Mouse (Mus musculus): ENCODE measurements around the gene Lbx1. TPM values are rescaled to one million over a fixed set of nuclear protein-coding genes. Genes with fewer than 3 reads are reported as not detected.

The Lbx1 gene
- polyA plus RNA-seq (2014; fragmentation: Nextera tagmentation; extraction: Ambion mirVana) = not detected in 2 replicates

- H3K9ac ChIP-seq (ENCODE audit: low read length) = peak within 1 kb of the TSS; percentile 27; the same call in 1 of the 2 replicates
- H3K27ac ChIP-seq (replicated peaks in 1 of 2; ENCODE audit: control insufficient read depth in 1 of 2, insufficient read depth in 1 of 2, low read depth in 2 of 2, low read length in 2 of 2) = no peak within 1 kb of the TSS
- peaks cover 95% of the 10 kb centered on the region for H3K27me3 ChIP-seq (ENCODE audit: control insufficient read depth, insufficient read depth, low read length)
- no peaks in the 10 kb centered on the region for H3K9me3 ChIP-seq (ENCODE audit: control insufficient read depth, low read length)
- peak within 1 kb of the TSS; percentile 69 for H3K4me2 ChIP-seq (ENCODE audit: low read length)
- peak within 1 kb of the TSS; percentile 31 to 43 for H3K4me3 ChIP-seq (ENCODE audit: control insufficient read depth in 1 of 2, insufficient read depth in 1 of 2, low read depth in 1 of 2, low read length in 2 of 2)
- no peaks in the 10 kb centered on the region for H3K36me3 ChIP-seq (ENCODE audit: control insufficient read depth, insufficient read depth, low read length)
- no peak for ATAC-seq (ENCODE audit: insufficient number of reproducible peaks, insufficient read depth, low FRiP score, low read depth)
- peaks cover 0 to 37% of the 10 kb centered on the region in 2 experiments; a peak in 3 of 4 replicates for H3K4me1 ChIP-seq (ENCODE audit: control insufficient read depth in 2 of 2, insufficient read depth in 2 of 2, low read length in 2 of 2)
- WGBS = 1% methylated on average over 30 of the region's 30 CpGs
Observed at GRCm38 (mm10) chr19:45235766-45236362, at the start of gene Lbx1. Lbx1 (minus strand) TSS chr19:45235812.

- H3K4me3 ChIP-seq (ENCODE audit: control insufficient read depth in 1 of 2, insufficient read depth in 1 of 2, low read depth in 1 of 2, low read length in 2 of 2) = peak overlapping the region; percentile 11 to 29; a peak in 3 of 4 replicates
- H3K4me1 ChIP-seq (ENCODE audit: control insufficient read depth in 2 of 2, insufficient read depth in 2 of 2, low read length in 2 of 2) = peaks cover 5 to 6% of the 10 kb centered on the region in 2 experiments; a peak in 2 of 4 replicates
- ATAC-seq (ENCODE audit: insufficient number of reproducible peaks, insufficient read depth, low FRiP score, low read depth) = no peak
- WGBS = 5% methylated on average over 10 of the region's 10 CpGs
- H3K27ac ChIP-seq (replicated peaks in 1 of 2; ENCODE audit: control insufficient read depth in 1 of 2, insufficient read depth in 1 of 2, low read depth in 2 of 2, low read length in 2 of 2) = no peak overlapping the region
- H3K4me2 ChIP-seq (ENCODE audit: low read length) = peak overlapping the region; percentile 53
- H3K27me3 ChIP-seq (ENCODE audit: control insufficient read depth, insufficient read depth, low read length) = peaks cover 6% of the 10 kb centered on the region; the same call in 1 of the 2 replicates
- H3K9me3 ChIP-seq (ENCODE audit: control insufficient read depth, low read length) = no peaks in the 10 kb centered on the region
- H3K9ac ChIP-seq (ENCODE audit: low read length) = 0 out of 2 replicates have a peak overlapping the region, but pooled peaks have one; percentile 27
- H3K36me3 ChIP-seq (ENCODE audit: control insufficient read depth, insufficient read depth, low read length) = no peaks in the 10 kb centered on the region
Observed at GRCm38 (mm10) chr19:45283302-45283701, 47.7 kb upstream of the Lbx1 start.

- no peak overlapping the region for H3K27ac ChIP-seq (replicated peaks in 1 of 2; ENCODE audit: control insufficient read depth in 1 of 2, insufficient read depth in 1 of 2, low read depth in 2 of 2, low read length in 2 of 2)
- 60% methylated on average over 4 of the region's 4 CpGs for WGBS
Observed at GRCm38 (mm10) chr19:45276196-45276595, 40.6 kb upstream of the Lbx1 start.

GRCm38 (mm10) chr19:45271986-45272385 lies 36.4 kb upstream of the Lbx1 start:
- Histone ChIP-seq H3K4me1 (ENCODE audit: control insufficient read depth in 2 of 2, insufficient read depth in 2 of 2, low read length in 2 of 2) (peaks cover 0 to 3% of the 10 kb centered on the region in 2 experiments; a peak in 2 of 4 replicates), H3K9ac (ENCODE audit: low read length) (no peak overlapping the region), H3K27me3 (ENCODE audit: control insufficient read depth, insufficient read depth, low read length) (peaks cover 4% of the 10 kb centered on the region; the same call in 1 of the 2 replicates), H3K4me2 (ENCODE audit: low read length) (no peak overlapping the region), H3K9me3 (ENCODE audit: control insufficient read depth, low read length) (no peaks in the 10 kb centered on the region), H3K4me3 (ENCODE audit: control insufficient read depth in 1 of 2, insufficient read depth in 1 of 2, low read depth in 1 of 2, low read length in 2 of 2) (no peak overlapping the region), H3K36me3 (ENCODE audit: control insufficient read depth, insufficient read depth, low read length) (no peaks in the 10 kb centered on the region), H3K27ac (replicated peaks in 1 of 2; ENCODE audit: control insufficient read depth in 1 of 2, insufficient read depth in 1 of 2, low read depth in 2 of 2, low read length in 2 of 2) (no peak overlapping the region)
- WGBS = 40% methylated on average over 10 of the region's 10 CpGs
- no peak for ATAC-seq (ENCODE audit: insufficient number of reproducible peaks, insufficient read depth, low FRiP score, low read depth)

More at GRCm38 (mm10) chr19:45276196-45276595, 40.6 kb upstream of the Lbx1 start:
- no peak overlapping the region for H3K9ac ChIP-seq (ENCODE audit: low read length)
- no peaks in the 10 kb centered on the region for H3K9me3 ChIP-seq (ENCODE audit: control insufficient read depth, low read length)
- H3K36me3 ChIP-seq (ENCODE audit: control insufficient read depth, insufficient read depth, low read length) = no peaks in the 10 kb centered on the region
- H3K4me2 ChIP-seq (ENCODE audit: low read length) = no peak overlapping the region
- ATAC-seq (ENCODE audit: insufficient number of reproducible peaks, insufficient read depth, low FRiP score, low read depth) = no peak
- H3K27me3 ChIP-seq (ENCODE audit: control insufficient read depth, insufficient read depth, low read length) = peaks cover 4% of the 10 kb centered on the region; the same call in 1 of the 2 replicates
- no peak overlapping the region for H3K4me3 ChIP-seq (ENCODE audit: control insufficient read depth in 1 of 2, insufficient read depth in 1 of 2, low read depth in 1 of 2, low read length in 2 of 2)
- no peaks in the 10 kb centered on the region; a peak in 1 of 4 replicates for H3K4me1 ChIP-seq (ENCODE audit: control insufficient read depth in 2 of 2, insufficient read depth in 2 of 2, low read length in 2 of 2)

GRCm38 (mm10) chr19:45262995-45263394 lies 27.4 kb upstream of the Lbx1 start:
- Histone ChIP-seq H3K9me3 (ENCODE audit: control insufficient read depth, low read length) (no peaks in the 10 kb centered on the region), H3K27me3 (ENCODE audit: control insufficient read depth, insufficient read depth, low read length) (peaks cover 11% of the 10 kb centered on the region; the same call in 1 of the 2 replicates), H3K4me3 (ENCODE audit: control insufficient read depth in 1 of 2, insufficient read depth in 1 of 2, low read depth in 1 of 2, low read length in 2 of 2) (no peak overlapping the region), H3K27ac (replicated peaks in 1 of 2; ENCODE audit: control insufficient read depth in 1 of 2, insufficient read depth in 1 of 2, low read depth in 2 of 2, low read length in 2 of 2) (no peak overlapping the region), H3K9ac (ENCODE audit: low read length) (no peak overlapping the region), H3K4me2 (ENCODE audit: low read length) (no peak overlapping the region), H3K36me3 (ENCODE audit: control insufficient read depth, insufficient read depth, low read length) (no peaks in the 10 kb centered on the region), H3K4me1 (ENCODE audit: control insufficient read depth in 2 of 2, insufficient read depth in 2 of 2, low read length in 2 of 2) (no peaks in the 10 kb centered on the region)
- WGBS = 71% methylated on average over 10 of the region's 10 CpGs
- ATAC-seq (ENCODE audit: insufficient number of reproducible peaks, insufficient read depth, low FRiP score, low read depth) = no peak

GRCm38 (mm10) chr19:45257414-45258326 lies 22.1 kb upstream of the Lbx1 start:
- Histone ChIP-seq H3K27me3 (ENCODE audit: control insufficient read depth, insufficient read depth, low read length) (peaks cover 15% of the 10 kb centered on the region; the same call in 1 of the 2 replicates), H3K9ac (ENCODE audit: low read length) (no peak overlapping the region), H3K36me3 (ENCODE audit: control insufficient read depth, insufficient read depth, low read length) (no peaks in the 10 kb centered on the region), H3K4me3 (ENCODE audit: control insufficient read depth in 1 of 2, insufficient read depth in 1 of 2, low read depth in 1 of 2, low read length in 2 of 2) (no peak overlapping the region), H3K27ac (replicated peaks in 1 of 2; ENCODE audit: control insufficient read depth in 1 of 2, insufficient read depth in 1 of 2, low read depth in 2 of 2, low read length in 2 of 2) (no peak overlapping the region), H3K4me2 (ENCODE audit: low read length) (no peak overlapping the region), H3K9me3 (ENCODE audit: control insufficient read depth, low read length) (no peaks in the 10 kb centered on the region; the same call in 1 of the 2 replicates), H3K4me1 (ENCODE audit: control insufficient read depth in 2 of 2, insufficient read depth in 2 of 2, low read length in 2 of 2) (no peaks in the 10 kb centered on the region)
- no peak for ATAC-seq (ENCODE audit: insufficient number of reproducible peaks, insufficient read depth, low FRiP score, low read depth)
- WGBS = 57% methylated on average over 15 of the region's 15 CpGs

GRCm38 (mm10) chr19:45254806-45255205 lies 19.2 kb upstream of the Lbx1 start:
- no peak for ATAC-seq (ENCODE audit: insufficient number of reproducible peaks, insufficient read depth, low FRiP score, low read depth)
- H3K27me3 ChIP-seq (ENCODE audit: control insufficient read depth, insufficient read depth, low read length) = peaks cover 24% of the 10 kb centered on the region
- no peak overlapping the region for H3K27ac ChIP-seq (replicated peaks in 1 of 2; ENCODE audit: control insufficient read depth in 1 of 2, insufficient read depth in 1 of 2, low read depth in 2 of 2, low read length in 2 of 2)
- H3K36me3 ChIP-seq (ENCODE audit: control insufficient read depth, insufficient read depth, low read length) = no peaks in the 10 kb centered on the region
- WGBS = 74% methylated on average over 7 of the region's 7 CpGs
- H3K4me1 ChIP-seq (ENCODE audit: control insufficient read depth in 2 of 2, insufficient read depth in 2 of 2, low read length in 2 of 2) = no peaks in the 10 kb centered on the region
- H3K4me3 ChIP-seq (ENCODE audit: control insufficient read depth in 1 of 2, insufficient read depth in 1 of 2, low read depth in 1 of 2, low read length in 2 of 2) = no peak overlapping the region
- no peaks in the 10 kb centered on the region; the same call in 1 of the 2 replicates for H3K9me3 ChIP-seq (ENCODE audit: control insufficient read depth, low read length)
- H3K4me2 ChIP-seq (ENCODE audit: low read length) = no peak overlapping the region
- H3K9ac ChIP-seq (ENCODE audit: low read length) = no peak overlapping the region

Measured in heart, embryonic 14.5 days (tissue).